Mouse (Mus musculus) MEL (cell line): ENCODE results near the gene Fos. TPM values are rescaled to one million over a fixed set of nuclear protein-coding genes. Genes with fewer than 3 reads are reported as not detected.

Source experiments
- DNase-seq: peaks from one replicate; pipeline ENCODE4 v3.0.0; 2011; ENCODE audit warnings: low read depth, low spot score
- H3K27ac ChIP-seq: 2 replicates; pipeline ENCODE4 v1.5.1; 2012; ENCODE audit warnings: low read depth, mild to moderate bottlenecking, control low read depth, low read length, moderate library complexity; ENCODE audit not compliant: control insufficient read depth
- H3K27me3 ChIP-seq, 2 experiments: fragments of 150-350 bp in 1 of 2; sonication (generic) in 1 of 2; 2 replicates each; pipeline ENCODE4 v1.6.1; 2012; ENCODE audit warnings: low read length in 2 of 2, mild to moderate bottlenecking in 2 of 2, improper control_type of control experiment in 1 of 2, moderate library complexity in 1 of 2; ENCODE audit not compliant: insufficient read depth in 2 of 2, control insufficient read depth in 1 of 2
- H3K36me3 ChIP-seq, 2 experiments: 2 replicates each; pipeline ENCODE4 v1.6.1; 2012 to 2014; ENCODE audit warnings: low read length in 2 of 2, improper control_type of control experiment in 1 of 2, inconsistent platforms in 1 of 2, mild to moderate bottlenecking in 1 of 2; ENCODE audit not compliant: insufficient read depth in 2 of 2, control insufficient read depth in 1 of 2
- H3K4me1 ChIP-seq, 2 experiments: fragments of 150-350 bp in 1 of 2; sonication (generic) in 1 of 2; 2 replicates each; pipeline ENCODE4 v1.6.1; 2012; ENCODE audit warnings: low read length in 2 of 2, improper control_type of control experiment in 1 of 2, mild to moderate bottlenecking in 1 of 2; ENCODE audit not compliant: insufficient read depth in 2 of 2, control insufficient read depth in 1 of 2
- H3K4me3 ChIP-seq, 2 experiments: fragments of 150-350 bp in 1 of 2; sonication (generic) in 1 of 2; 2 replicates each; pipeline ENCODE4 v1.5.1; 2012; ENCODE audit warnings: low read depth in 2 of 2, low read length in 2 of 2, mild to moderate bottlenecking in 2 of 2, moderate library complexity in 2 of 2, control low read depth in 1 of 2, improper control_type of control experiment in 1 of 2; ENCODE audit not compliant: control insufficient read depth in 1 of 2, insufficient read depth in 1 of 2
- H3K79me2 ChIP-seq: 2 replicates; pipeline ENCODE4 v1.6.1; 2012; ENCODE audit warnings: mild to moderate bottlenecking, low read length, moderate library complexity; ENCODE audit not compliant: control insufficient read depth, poor library complexity, insufficient read depth
- H3K9ac ChIP-seq: 2 replicates; pipeline ENCODE4 v1.6.1; 2012; ENCODE audit warnings: low read depth, mild to moderate bottlenecking, control low read depth, low read length, moderate library complexity; ENCODE audit not compliant: control insufficient read depth, poor library complexity, severe bottlenecking
- H3K9me3 ChIP-seq: fragments of 150-350 bp; sonication (generic); replicated peaks from 2 replicates; pipeline ENCODE4 v1.6.1; 2012; ENCODE audit warnings: mild to moderate bottlenecking, low read length, improper control_type of control experiment, moderate library complexity; ENCODE audit not compliant: insufficient read depth
- CHD2 ChIP-seq: IDR thresholded peaks from 2 replicates; pipeline ENCODE4 v1.6.1; 2011; ENCODE audit warnings: low read length, improper control_type of control experiment
- E2F4 ChIP-seq: IDR thresholded peaks from 2 replicates; pipeline ENCODE4 v1.6.1; 2011; ENCODE audit warnings: low read depth, low read length, improper control_type of control experiment, borderline replicate concordance
- ELF1 ChIP-seq: IDR thresholded peaks from 2 replicates; pipeline ENCODE4 v1.6.1; 2014; ENCODE audit warnings: low read depth, mild to moderate bottlenecking, inconsistent platforms, low read length, improper control_type of control experiment, moderate library complexity
- EP300 ChIP-seq, 2 experiments: IDR thresholded peaks; 2 replicates each; pipeline ENCODE4 v1.6.1; 2011; ENCODE audit warnings: improper control_type of control experiment in 2 of 2, low read length in 2 of 2, low read depth in 1 of 2, mild to moderate bottlenecking in 1 of 2
- ETS1 ChIP-seq: IDR thresholded peaks from 2 replicates; pipeline ENCODE4 v1.6.1; 2012; ENCODE audit warnings: low read depth, mild to moderate bottlenecking, inconsistent platforms, low read length, improper control_type of control experiment, moderate library complexity
- GATA1 ChIP-seq: IDR thresholded peaks from 2 replicates; pipeline ENCODE4 v1.6.1; 2011; ENCODE audit warnings: low read depth, low read length, improper control_type of control experiment
- JUND ChIP-seq: IDR thresholded peaks from 2 replicates; pipeline ENCODE4 v1.6.1; 2011; ENCODE audit warnings: low read depth, mild to moderate bottlenecking, improper control_type of control experiment, low read length
- MAX ChIP-seq: IDR thresholded peaks from 2 replicates; pipeline ENCODE4 v1.6.1; 2011; ENCODE audit warnings: low read length, improper control_type of control experiment
- MAZ ChIP-seq: IDR thresholded peaks from 2 replicates; pipeline ENCODE4 v1.6.1; 2012; ENCODE audit warnings: low read depth, mild to moderate bottlenecking, inconsistent platforms, low read length, improper control_type of control experiment
- MXI1 ChIP-seq: IDR thresholded peaks from 2 replicates; pipeline ENCODE4 v1.6.1; 2011; ENCODE audit warnings: mild to moderate bottlenecking, low read depth, low read length, improper control_type of control experiment
- MYC ChIP-seq: IDR thresholded peaks from 2 replicates; pipeline ENCODE4 v1.6.1; 2011; ENCODE audit warnings: low read depth, mild to moderate bottlenecking, low read length, improper control_type of control experiment, moderate library complexity
- NELFE ChIP-seq: IDR thresholded peaks from 2 replicates; pipeline ENCODE4 v1.6.1; 2011; ENCODE audit warnings: low read depth, low read length, improper control_type of control experiment
- NRF1 ChIP-seq: IDR thresholded peaks from 2 replicates; pipeline ENCODE4 v1.6.1; 2014; ENCODE audit warnings: low read depth, mild to moderate bottlenecking, inconsistent platforms, low read length, improper control_type of control experiment, moderate library complexity; ENCODE audit not compliant: poor library complexity, insufficient read depth, severe bottlenecking
- POLR2AphosphoS2 ChIP-seq: IDR thresholded peaks from 2 replicates; pipeline ENCODE4 v1.6.1; 2011; ENCODE audit warnings: low read length, improper control_type of control experiment
- POLR2AphosphoS5 ChIP-seq: IDR thresholded peaks from 2 replicates; pipeline ENCODE4 v1.6.1; 2012; ENCODE audit warnings: low read depth, borderline replicate concordance, mild to moderate bottlenecking, inconsistent platforms, low read length, moderate library complexity, mixed read lengths
- SIN3A ChIP-seq: IDR thresholded peaks from 2 replicates; pipeline ENCODE4 v1.6.1; 2012; ENCODE audit warnings: low read length, improper control_type of control experiment, inconsistent platforms
- SMC3 ChIP-seq: IDR thresholded peaks from 2 replicates; pipeline ENCODE4 v1.6.1; 2011; ENCODE audit warnings: low read depth, low read length, improper control_type of control experiment
- UBTF ChIP-seq: IDR thresholded peaks from 2 replicates; pipeline ENCODE4 v1.6.1; 2012; ENCODE audit warnings: low read depth, mild to moderate bottlenecking, inconsistent platforms, low read length, improper control_type of control experiment, moderate library complexity, borderline replicate concordance; ENCODE audit not compliant: insufficient read depth
- USF1 ChIP-seq: IDR thresholded peaks from 2 replicates; pipeline ENCODE4 v1.6.1; 2014; ENCODE audit warnings: low read depth, mild to moderate bottlenecking, inconsistent platforms, low read length, improper control_type of control experiment, moderate library complexity
- ZC3H11A ChIP-seq: IDR thresholded peaks from 2 replicates; pipeline ENCODE4 v1.6.1; 2012; ENCODE audit warnings: low read depth, mild to moderate bottlenecking, inconsistent platforms, low read length, improper control_type of control experiment
- ZKSCAN1 ChIP-seq: IDR thresholded peaks from 2 replicates; pipeline ENCODE4 v1.6.1; 2012; ENCODE audit warnings: low read depth, mild to moderate bottlenecking, inconsistent platforms, low read length, improper control_type of control experiment, moderate library complexity
- ZNF384 ChIP-seq: IDR thresholded peaks from 2 replicates; pipeline ENCODE4 v1.6.1; 2012; ENCODE audit warnings: low read depth, mild to moderate bottlenecking, inconsistent platforms, low read length, improper control_type of control experiment
- polyA plus RNA-seq, 2 experiments: library from polyadenylated mRNA; stranded (reverse) in 1 of 2; unstranded in 1 of 2; fragments of >175 nt in 1 of 2; fragments of >200 nt in 1 of 2; gene quantifications; 2 replicates each; pipeline versions ENCODE4 v1.2.1 to v1.2.4; 2012; ENCODE audit warnings: low replicate concordance in 2 of 2, low read depth in 1 of 2; ENCODE audit not compliant: insufficient read length in 2 of 2, insufficient read depth in 1 of 2, missing spikeins in 1 of 2
- total RNA-seq: library from RNA; depleted of rRNA; stranded (reverse); fragments of 300-350 nt; gene quantifications from 2 replicates; pipeline ENCODE4 v1.2.3, GENCODE M21; 2012

The Fos gene
- total and polyA plus RNA-seq, 3 experiments = 0.81 to 1.4 TPM; not detected in 1

DNA sequence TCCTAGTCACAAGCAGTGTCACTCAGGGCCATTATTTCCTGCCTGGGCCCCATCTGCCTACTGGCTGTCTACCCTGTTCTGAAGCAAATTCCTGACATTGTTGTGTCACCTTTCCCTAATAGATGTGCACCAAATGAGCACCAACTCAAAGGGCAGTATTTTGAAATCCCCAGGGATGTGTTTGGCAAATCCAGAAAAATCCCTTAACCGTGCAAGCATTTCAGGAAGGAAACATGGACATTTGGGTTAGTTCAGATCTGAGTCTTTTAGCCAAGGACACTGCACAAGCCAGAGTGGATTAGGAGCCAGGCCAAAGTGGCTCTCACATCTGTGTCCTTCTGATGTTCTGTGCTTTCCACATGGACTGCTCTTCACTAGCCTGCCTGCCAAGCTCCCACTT lies 48.0 kb downstream of the Fos start:
- H3K4me1 ChIP-seq = no peaks in the 10 kb centered on the region
- no peaks in the 10 kb centered on the region for H3K9me3 ChIP-seq
- H3K4me3 ChIP-seq = no peak overlapping the region
- no peak for DNase-seq
- H3K79me2 ChIP-seq = no peaks in the 10 kb centered on the region
- no peaks in the 10 kb centered on the region for H3K36me3 ChIP-seq
- peaks cover 0 to 5% of the 10 kb centered on the region in 2 experiments; a peak in 1 of 4 replicates for H3K27me3 ChIP-seq
- H3K27ac ChIP-seq = no peak overlapping the region
- H3K9ac ChIP-seq = no peak overlapping the region
- TF ChIP-seq MAX (no peak), MYC (no peak), MAZ (no peak), NELFE (no peak), MXI1 (no peak), SMC3 (no peak), NRF1 (no peak), ETS1 (no peak), ZNF384 (no peak), UBTF (no peak), POLR2AphosphoS5 (no peak), CHD2 (no peak), JUND (no peak), GATA1 (no peak), ZC3H11A (no peak), ELF1 (no peak), POLR2AphosphoS2 (no peak), ZKSCAN1 (no peak), SIN3A (no peak), USF1 (no peak)
- TF ChIP-seq, all 39 proteins: peak for 0

DNA sequence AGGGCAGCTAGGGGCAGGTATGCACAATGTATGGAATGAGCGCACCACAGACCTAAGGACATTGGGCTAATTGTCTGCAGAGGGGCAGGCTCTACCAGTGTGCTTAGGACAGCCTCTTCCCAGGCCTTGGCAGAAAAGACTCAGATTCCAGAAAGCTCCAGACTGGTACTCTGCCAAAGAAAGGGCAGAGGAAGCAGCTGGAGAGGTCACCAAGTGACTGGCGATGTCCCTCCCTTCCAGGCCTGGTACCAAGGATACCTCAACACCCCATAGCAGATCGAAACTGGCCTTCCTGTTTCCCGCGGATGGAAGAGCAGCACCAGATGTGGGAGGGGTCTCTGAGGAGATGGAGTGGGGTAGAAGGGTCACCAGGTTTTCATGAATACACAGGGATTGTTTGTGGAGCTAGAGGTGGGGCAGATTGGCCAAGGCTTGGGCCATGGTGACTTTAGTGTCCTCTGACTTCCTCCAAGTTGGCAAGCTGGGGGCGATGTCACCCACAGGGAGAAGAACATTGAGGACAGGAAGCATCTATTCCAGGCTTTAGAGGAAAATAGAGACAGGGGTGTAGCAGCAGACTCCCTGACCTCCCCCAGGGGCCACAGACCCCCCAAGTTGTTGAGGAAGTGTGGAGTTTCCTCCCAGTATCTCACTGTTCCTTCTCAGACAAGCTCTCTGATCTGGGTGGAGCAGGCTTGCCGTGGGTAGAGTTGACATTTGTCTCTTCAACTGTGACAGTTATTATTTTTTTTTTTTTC lies 49.1 kb downstream of the Fos start:
- no peak overlapping the region for H3K9ac ChIP-seq
- no peak for TF ChIP-seq ETS1
- no peak for TF ChIP-seq EP300 (IDR thresholded peaks at IDR 0.05; ENCODE audit: low read depth in 1 of 2, low read length in 2 of 2)
- no peak for TF ChIP-seq E2F4
- TF ChIP-seq SMC3 = no peak
- TF ChIP-seq POLR2AphosphoS2 = no peak
- no peaks in the 10 kb centered on the region for H3K36me3 ChIP-seq
- no peaks in the 10 kb centered on the region for H3K4me1 ChIP-seq
- no peak overlapping the region for H3K4me3 ChIP-seq
- H3K27me3 ChIP-seq = peaks cover 0 to 5% of the 10 kb centered on the region in 2 experiments; a peak in 1 of 4 replicates
- no peaks in the 10 kb centered on the region for H3K79me2 ChIP-seq
- DNase-seq = no peak
- no peaks in the 10 kb centered on the region for H3K9me3 ChIP-seq
- no peak overlapping the region for H3K27ac ChIP-seq
